Mouse (Mus musculus): Measurements from ENCODE around the gene Dnajb8.

- TF ChIP-seq POLR2A (IDR thresholded peaks at IDR 0.05; ENCODE audit: borderline replicate concordance, extremely low read depth, insufficient read depth, insufficient read length, poor library complexity, severe bottlenecking) (no peak), CTCF (IDR thresholded peaks at IDR 0.05; ENCODE audit: borderline replicate concordance, extremely low read depth, insufficient read depth, insufficient read length) (no peak)
Observed at GRCm38 (mm10) chr6:88196733-88197312, 25.2 kb upstream of the Dnajb8 start.

All from brain, embryonic 14.5 days (tissue).